Mouse (Mus musculus) ES-E14 (cell line): ENCODE results near the gene Pcsk4. TPM values are rescaled to one million over a fixed set of nuclear protein-coding genes. Genes with fewer than 3 reads are reported as not detected.
A peak's percentile ranks its signal among the peaks of the same experiment; 100 is the strongest.

Source experiments
- DNase-seq: peaks from one replicate; pipeline ENCODE4 v3.0.0-alpha.2; 2013; ENCODE audit warnings: low read depth, low spot score
- H3K27ac ChIP-seq: 2 replicates; pipeline ENCODE4 v1.5.1; 2012; ENCODE audit warnings: low read depth, mild to moderate bottlenecking, low read length, moderate library complexity, mixed read lengths; ENCODE audit not compliant: poor library complexity, insufficient read depth, severe bottlenecking
- H3K36me3 ChIP-seq: 2 replicates; pipeline ENCODE4 v1.6.1; 2012; ENCODE audit warnings: mild to moderate bottlenecking, low read length, moderate library complexity, mixed read lengths; ENCODE audit not compliant: control insufficient read depth, poor library complexity, insufficient read depth, severe bottlenecking
- H3K4me1 ChIP-seq, 2 experiments: fragments of 150-350 bp in 1 of 2; sonication (generic) in 1 of 2; 2 replicates each; pipeline ENCODE4 v1.6.1; 2012; ENCODE audit warnings: low read length in 2 of 2, mild to moderate bottlenecking in 1 of 2, mixed read lengths in 1 of 2; ENCODE audit not compliant: control insufficient read depth in 2 of 2, insufficient read depth in 2 of 2, poor library complexity in 1 of 2
- H3K4me3 ChIP-seq, 2 experiments: fragments of 150-350 bp in 1 of 2; sonication (generic) in 1 of 2; 2 replicates each; pipeline ENCODE4 v1.5.1; 2012; ENCODE audit warnings: low read length in 2 of 2, low read depth in 1 of 2, mild to moderate bottlenecking in 1 of 2, mixed read lengths in 1 of 2; ENCODE audit not compliant: insufficient read depth in 1 of 2, poor library complexity in 1 of 2, severe bottlenecking in 1 of 2
- H3K9ac ChIP-seq: 2 replicates; pipeline ENCODE4 v1.6.1; 2012; ENCODE audit warnings: low read depth, mild to moderate bottlenecking, low read length, mixed read lengths; ENCODE audit not compliant: poor library complexity, insufficient read depth, severe bottlenecking
- H3K9me3 ChIP-seq: fragments of 150-350 bp; sonication (generic); 2 replicates; pipeline ENCODE4 v1.6.1; 2012; ENCODE audit warnings: low read depth, mild to moderate bottlenecking, low read length; ENCODE audit not compliant: control insufficient read depth, insufficient read depth
- CHD2 ChIP-seq: IDR thresholded peaks from 2 replicates; pipeline ENCODE4 v1.6.1; 2014; ENCODE audit warnings: mild to moderate bottlenecking, low read depth, low read length, inconsistent platforms
- HCFC1 ChIP-seq: IDR thresholded peaks from 2 replicates; pipeline ENCODE4 v1.6.1; 2012; ENCODE audit warnings: low read length, inconsistent platforms, borderline replicate concordance; ENCODE audit not compliant: insufficient read depth
- MAFK ChIP-seq: IDR thresholded peaks from 2 replicates; pipeline ENCODE4 v1.6.1; 2014; ENCODE audit warnings: mild to moderate bottlenecking, low read depth, low read length, inconsistent platforms; ENCODE audit not compliant: insufficient read depth
- ZC3H11A ChIP-seq: IDR thresholded peaks from 2 replicates; pipeline ENCODE4 v1.6.1; 2012; ENCODE audit warnings: low read depth, mild to moderate bottlenecking, inconsistent platforms, low read length, borderline replicate concordance
- ZNF384 ChIP-seq: IDR thresholded peaks from 2 replicates; pipeline ENCODE4 v1.6.1; 2012; ENCODE audit warnings: low read depth, low read length, inconsistent platforms
- in situ Hi-C, 2 experiments: fragments of 600-800 bp; cut with MboI; formaldehyde crosslinking; loops; one replicate each; pipeline ENCODE4 v1.15.1; 2025; ENCODE audit warnings: low sequenced_read_pairs in 2 of 2, inconsistent platforms in 1 of 2; ENCODE audit not compliant: unreplicated experiment in 2 of 2
- total RNA-seq: library from RNA; depleted of rRNA; stranded (reverse); fragments of 300-350 nt; gene quantifications from 2 replicates; pipeline ENCODE4 v1.2.3, GENCODE M21; 2012

Gene Pcsk4
- total RNA-seq, 1 experiment = 1.4 TPM

GRCm38 (mm10) chr10:80341491-80342304 is 12.4 kb upstream of the Pcsk4 start:
- in situ Hi-C loops = no loop called here
- no peak for DNase-seq
- Histone ChIP-seq H3K27ac (no peak overlapping the region), H3K4me3 (peak overlapping the region; percentile 58 to 70), H3K4me1 (peaks cover 2 to 33% of the 10 kb centered on the region in 2 experiments; a peak in 3 of 4 replicates), H3K36me3 (no peaks in the 10 kb centered on the region), H3K9ac (no peak overlapping the region; the same call in 1 of the 2 replicates), H3K9me3 (no peaks in the 10 kb centered on the region)
- no peak for TF ChIP-seq MAFK
- TF ChIP-seq CHD2 = no peak
- no peak for TF ChIP-seq ZC3H11A
- TF ChIP-seq ZNF384 = no peak
- TF ChIP-seq HCFC1 = no peak

DNA sequence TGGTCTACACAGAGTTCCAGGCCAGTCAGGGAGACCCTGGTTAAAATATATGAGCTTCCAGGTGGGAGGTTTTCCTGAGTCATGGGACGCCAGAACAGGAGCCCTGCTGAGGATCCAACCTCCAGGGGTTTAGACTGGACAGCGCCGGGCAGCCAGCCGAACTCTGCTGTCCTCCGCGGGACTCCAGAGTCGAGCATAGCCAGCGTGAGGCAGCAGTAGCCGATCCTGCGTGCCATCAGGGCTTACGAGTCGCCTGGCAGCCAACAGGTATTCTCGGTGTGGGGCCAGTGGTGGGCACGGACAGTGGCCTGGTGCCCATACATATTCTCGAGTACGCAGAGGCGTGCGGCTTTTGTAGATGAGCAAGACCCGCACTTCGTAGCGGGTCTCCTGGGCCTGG is 11.7 kb upstream of the Pcsk4 start:
- Histone ChIP-seq H3K27ac (no peak overlapping the region), H3K36me3 (no peaks in the 10 kb centered on the region), H3K4me3 (peak overlapping the region; percentile 32 to 70; a peak in 1 of 4 replicates), H3K4me1 (peaks cover 3 to 35% of the 10 kb centered on the region in 2 experiments; a peak in 3 of 4 replicates), H3K9ac (no peak overlapping the region), H3K9me3 (no peaks in the 10 kb centered on the region)
- DNase-seq = no peak
- TF ChIP-seq ZNF384 (no peak), CHD2 (no peak), ZC3H11A (no peak), MAFK (no peak), HCFC1 (no peak)
- in situ Hi-C loops = no loop called here

- H3K9ac ChIP-seq = peak overlapping the region; percentile 15; the same call in 1 of the 2 replicates
- DNase-seq = peak; percentile 88
- H3K27ac ChIP-seq = no peak overlapping the region
- no peak overlapping the region for H3K4me3 ChIP-seq
- no peak for TF ChIP-seq CHD2
- no peak for TF ChIP-seq ZC3H11A
- no peak for TF ChIP-seq MAFK
- TF ChIP-seq HCFC1 = no peak
- TF ChIP-seq ZNF384 = no peak
- H3K9me3 ChIP-seq = no peaks in the 10 kb centered on the region
- peaks cover 2 to 36% of the 10 kb centered on the region in 2 experiments; a peak in 3 of 4 replicates for H3K4me1 ChIP-seq
- in situ Hi-C loops = no loop called here
- H3K36me3 ChIP-seq = peaks cover 4% of the 10 kb centered on the region; the same call in 1 of the 2 replicates
Observed at GRCm38 (mm10) chr10:80339941-80340750, 10.8 kb upstream of the Pcsk4 start.

GRCm38 (mm10) chr10:80336263-80336662 is 7.0 kb upstream of the Pcsk4 start:
- Histone ChIP-seq H3K4me1 (peaks cover 2 to 27% of the 10 kb centered on the region in 2 experiments; a peak in 3 of 4 replicates), H3K9ac (no peak overlapping the region), H3K9me3 (no peaks in the 10 kb centered on the region), H3K4me3 (no peak overlapping the region), H3K36me3 (peaks cover 4% of the 10 kb centered on the region; the same call in 1 of the 2 replicates), H3K27ac (0 out of 2 replicates have a peak overlapping the region, but pooled peaks have one; percentile 12)
- no peak for DNase-seq
- in situ Hi-C loops = no loop called here
- TF ChIP-seq MAFK (no peak), CHD2 (no peak), HCFC1 (no peak), ZNF384 (no peak), ZC3H11A (no peak)
